Mouse (Mus musculus): ENCODE results near the gene Mettl23. TPM values are rescaled to one million over a fixed set of nuclear protein-coding genes. Genes with fewer than 3 reads are reported as not detected.
"Not testable (repeated sequence)": the region's sequence is repeated elsewhere in the genome, so short reads cannot be mapped to it uniquely, and the experiment has no call there.

Gene Mettl23
- total RNA-seq, 2 experiments from 2014 or later, result 25.7 to 27.4 TPM

GRCm38 (mm10) chr11:116847187-116848085 lies 4.4 kb downstream of the Mettl23 start:
- no peak for DNase-seq (ENCODE audit: low spot score in 2 of 2)

- DNase-seq (ENCODE audit: low spot score in 2 of 2), result no peak
These were observed 5.2 kb downstream of the Mettl23 start for GRCm38 (mm10) chr11:116848086-116848876.

GRCm38 (mm10) chr11:116848877-116849178 lies 5.8 kb downstream of the Mettl23 start:
- DNase-seq (ENCODE audit: low spot score in 2 of 2), result not testable (repeated sequence)

- DNase-seq (ENCODE audit: low spot score in 2 of 2), result no peak
These were observed 6.5 kb downstream of the Mettl23 start for GRCm38 (mm10) chr11:116849587-116849986.

GRCm38 (mm10) chr11:116850085-116850484 lies 7.0 kb downstream of the Mettl23 start:
- DNase-seq (ENCODE audit: low spot score in 2 of 2), result no peak

GRCm38 (mm10) chr11:116850833-116851477 lies 7.9 kb downstream of the Mettl23 start:
- DNase-seq (ENCODE audit: low spot score in 2 of 2), result no peak

- no peak for DNase-seq (ENCODE audit: low spot score in 2 of 2)
These were observed 8.7 kb downstream of the Mettl23 start for GRCm38 (mm10) chr11:116851576-116852290.

GRCm38 (mm10) chr11:116852291-116852890 lies 9.3 kb downstream of the Mettl23 start, which contains the start of gene Mfsd11:
Mfsd11 (plus strand) TSS chr11:116852440.
- peak; percentile 69 to 81 for DNase-seq (ENCODE audit: low spot score in 2 of 2)

GRCm38 (mm10) chr11:116852891-116853511 lies 9.9 kb downstream of the Mettl23 start, which contains the start of gene Srsf2:
Srsf2 (minus strand) TSS chr11:116853094.
- peak; percentile 96 to 98 for DNase-seq (ENCODE audit: low spot score in 2 of 2)

- peak; percentile 96 to 99 for DNase-seq (ENCODE audit: low spot score in 2 of 2)
These were observed 10.4 kb downstream of the Mettl23 start for GRCm38 (mm10) chr11:116853512-116853928.

GRCm38 (mm10) chr11:116854279-116854678 lies 11.2 kb downstream of the Mettl23 start:
- no peak for DNase-seq (ENCODE audit: low spot score in 2 of 2)

GRCm38 (mm10) chr11:116857183-116857850 lies 14.2 kb downstream of the Mettl23 start:
- no peak for DNase-seq (ENCODE audit: low spot score in 2 of 2)

- no peak for DNase-seq (ENCODE audit: low spot score in 2 of 2)
These were observed 21.4 kb downstream of the Mettl23 start for GRCm38 (mm10) chr11:116864444-116864843.

GRCm38 (mm10) chr11:116865945-116866585 lies 23.0 kb downstream of the Mettl23 start:
- no peak for DNase-seq (ENCODE audit: low spot score in 2 of 2)

GRCm38 (mm10) chr11:116868129-116868528 lies 25.1 kb downstream of the Mettl23 start:
- DNase-seq (ENCODE audit: low spot score in 2 of 2), result peak in 1 of 2 experiments; percentile 30

GRCm38 (mm10) chr11:116869223-116869622 lies 26.1 kb downstream of the Mettl23 start:
- DNase-seq (ENCODE audit: low spot score in 2 of 2), result no peak

- DNase-seq (ENCODE audit: low spot score in 2 of 2), result no peak
These were observed 26.6 kb downstream of the Mettl23 start for GRCm38 (mm10) chr11:116869641-116870040.

GRCm38 (mm10) chr11:116871538-116871937 lies 28.5 kb downstream of the Mettl23 start:
- no peak for DNase-seq (ENCODE audit: low spot score in 2 of 2)

- peak; percentile 62 to 79 for DNase-seq (ENCODE audit: low spot score in 2 of 2)
These were observed 30.9 kb downstream of the Mettl23 start for GRCm38 (mm10) chr11:116873987-116874386.

Data from layer of hippocampus, adult 18-20 months (tissue).